Mouse (Mus musculus) brain, embryonic 14.5 days (tissue): ENCODE data around the gene Zdhhc11. TPM values are rescaled to one million over a fixed set of nuclear protein-coding genes. Genes with fewer than 3 reads are reported as not detected.
"Not testable (repeated sequence)": the region's sequence is repeated elsewhere in the genome, so short reads cannot be mapped to it uniquely, and the experiment has no call there.

ENCODE experiments used
- DNase-seq: peaks from one replicate; pipeline ENCODE4 v3.0.0-alpha.2; 2011; ENCODE audit warnings: low read depth
- CTCF ChIP-seq: fragments of 200-500 bp; IDR thresholded peaks from 2 replicates; pipeline ENCODE4 v1.5.1; 2012; ENCODE audit warnings: inconsistent platforms, mild to moderate bottlenecking, moderate library complexity, borderline replicate concordance; ENCODE audit not compliant: insufficient read depth, insufficient read length; ENCODE audit errors: extremely low read depth
- POLR2A ChIP-seq: fragments of 200-500 bp; IDR thresholded peaks from 2 replicates; pipeline ENCODE4 v1.6.1; 2012; ENCODE audit warnings: mild to moderate bottlenecking, inconsistent platforms, borderline replicate concordance; ENCODE audit not compliant: poor library complexity, insufficient read depth, insufficient read length, severe bottlenecking; ENCODE audit errors: extremely low read depth
- polyA plus RNA-seq: library from polyadenylated mRNA; depleted of rRNA; stranded (reverse); fragments of >200 nt; gene quantifications from 2 replicates; pipeline ENCODE4 v1.2.3, GENCODE M21; 2012

Zdhhc11 gene
- polyA plus RNA-seq, 1 experiment: 0.12 TPM

DNA sequence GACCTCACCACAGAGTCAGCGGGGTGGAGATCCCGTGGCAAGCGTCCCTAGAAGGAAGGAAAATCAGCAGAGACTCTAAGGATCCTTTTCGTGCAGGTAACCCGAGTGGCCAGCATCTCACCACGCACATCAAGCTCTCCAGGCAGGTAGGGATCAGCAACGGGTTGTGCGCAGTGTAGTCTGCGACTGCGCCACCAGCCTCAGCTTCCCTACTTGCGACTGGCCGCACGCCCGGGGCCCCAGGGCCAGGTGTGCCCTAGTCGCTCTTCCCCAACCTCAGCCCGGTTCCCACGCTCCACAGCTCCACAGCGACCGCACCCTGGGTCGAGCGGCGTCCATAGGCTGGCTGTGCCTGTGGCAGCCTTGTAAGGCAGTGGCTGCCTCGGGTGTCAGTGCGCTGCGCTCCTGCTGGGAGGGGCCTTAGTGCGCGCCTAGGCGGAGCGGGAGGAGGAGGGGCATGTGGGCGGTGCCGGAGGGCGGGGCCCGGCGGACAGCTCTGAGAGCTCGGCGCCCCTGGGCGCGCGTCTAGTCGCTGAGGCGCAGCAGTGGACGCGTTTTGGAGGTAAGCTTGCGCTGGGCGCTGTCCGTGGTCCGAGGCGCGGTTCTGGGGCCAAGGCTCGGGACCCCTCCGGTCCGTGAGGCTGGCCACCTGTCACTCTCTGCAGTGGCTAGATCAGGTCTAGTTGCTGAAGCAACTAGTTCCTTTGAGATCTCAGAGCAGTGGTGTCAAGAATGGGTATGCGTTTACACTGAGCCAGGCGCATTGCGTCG is 45.5 kb downstream of the Zdhhc11 start, which contains the start of gene Tppp:
Gene Tppp (plus strand): TSS at position 460 of the 771 bp plus-strand sequence.
- peak; percentile 49; the same call in 1 of the 2 replicates for TF ChIP-seq POLR2A
- no peak for TF ChIP-seq CTCF

DNA sequence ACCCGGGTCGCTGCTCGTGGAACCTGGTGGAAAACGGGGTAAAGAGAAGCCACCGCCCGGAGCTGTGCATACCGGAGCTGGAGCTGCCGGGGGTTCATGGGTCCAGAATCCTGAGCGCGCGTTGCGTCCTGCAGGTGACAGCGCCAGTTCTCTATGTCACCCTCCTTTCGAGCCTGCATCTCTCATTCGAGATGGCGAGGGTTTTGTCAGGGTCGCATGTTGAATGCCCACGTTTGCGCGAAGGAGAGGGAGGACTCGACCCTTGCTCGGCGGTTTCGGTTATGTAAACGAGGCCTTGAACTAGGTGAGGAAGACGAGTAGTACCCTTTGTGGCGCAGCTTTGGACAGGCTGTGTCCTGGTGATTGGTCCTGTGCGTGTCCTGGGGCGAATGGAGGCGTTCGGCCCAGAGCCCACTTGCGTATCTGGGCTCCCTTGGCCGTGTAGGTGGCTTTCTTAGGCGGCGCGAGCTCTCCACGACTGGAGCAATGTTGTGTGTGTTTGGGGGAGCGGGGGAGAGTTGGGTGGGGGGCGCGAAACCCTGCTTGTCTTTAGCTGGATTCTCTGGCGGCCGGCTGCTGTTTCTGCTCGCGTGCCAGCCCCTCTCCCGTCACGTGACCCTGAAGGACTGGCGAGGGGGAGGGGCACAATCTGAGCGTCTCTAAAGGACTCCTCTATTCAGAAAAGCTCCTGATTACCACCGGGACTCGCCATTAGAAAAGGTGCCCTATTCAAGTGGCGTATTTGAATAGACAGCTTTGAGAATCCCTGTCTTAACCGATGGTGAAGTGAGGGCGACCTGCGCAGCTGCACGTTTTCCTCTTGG is 46.4 kb downstream of the Zdhhc11 start:
- TF ChIP-seq POLR2A (0 out of 2 replicates have a peak, but pooled peaks have one; percentile 7), CTCF (no peak)
- DNase-seq: peak; percentile 92

More for the DNA sequence above, 45.5 kb downstream of the Zdhhc11 start, which contains the start of gene Tppp:
- DNase-seq: peak; percentile 94

DNA sequence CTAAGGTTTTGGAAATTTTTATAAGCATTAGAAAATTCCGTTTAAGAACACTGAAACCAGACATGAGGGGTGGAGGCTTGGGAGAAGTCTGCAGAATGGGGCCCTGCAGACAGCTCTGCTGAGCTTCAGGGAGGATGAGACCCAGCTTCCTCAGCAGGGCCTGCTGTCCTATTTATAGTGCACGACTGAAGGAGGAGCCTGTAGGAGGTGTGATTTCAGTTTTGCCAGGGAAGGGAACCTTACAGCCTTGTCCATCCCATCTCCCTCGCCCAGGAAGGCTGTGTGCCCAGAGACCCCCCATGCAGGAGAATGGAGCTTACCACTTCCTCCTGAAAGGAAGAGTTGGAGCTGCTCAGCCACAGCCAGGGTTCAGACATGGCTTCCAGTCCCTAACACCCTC is 47.0 kb downstream of the Zdhhc11 start:
- TF ChIP-seq CTCF (no peak), POLR2A (no peak)
- peak; percentile 53 for DNase-seq

DNA sequence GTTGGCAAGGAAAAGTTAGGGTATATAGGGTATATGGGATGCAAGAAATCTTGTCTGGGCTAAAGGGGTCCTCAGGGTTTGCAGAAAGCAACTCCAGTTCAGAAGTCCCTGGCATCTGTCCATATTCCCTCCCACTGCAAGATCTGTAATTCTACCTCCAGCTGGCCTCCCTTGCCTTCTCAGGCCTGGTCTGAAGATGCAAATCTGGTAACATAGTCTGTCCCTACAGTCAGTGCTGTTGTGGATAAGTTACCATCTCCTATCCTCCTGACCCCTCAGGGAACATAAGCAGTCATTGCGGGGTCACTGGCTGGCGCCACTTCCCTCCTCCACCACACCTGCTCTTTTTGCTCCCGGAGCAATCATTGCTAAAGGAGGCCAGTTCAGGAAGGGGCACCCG is 52.3 kb downstream of the Zdhhc11 start:
- TF ChIP-seq CTCF (no peak), POLR2A (no peak)
- DNase-seq: peak; percentile 24

DNA sequence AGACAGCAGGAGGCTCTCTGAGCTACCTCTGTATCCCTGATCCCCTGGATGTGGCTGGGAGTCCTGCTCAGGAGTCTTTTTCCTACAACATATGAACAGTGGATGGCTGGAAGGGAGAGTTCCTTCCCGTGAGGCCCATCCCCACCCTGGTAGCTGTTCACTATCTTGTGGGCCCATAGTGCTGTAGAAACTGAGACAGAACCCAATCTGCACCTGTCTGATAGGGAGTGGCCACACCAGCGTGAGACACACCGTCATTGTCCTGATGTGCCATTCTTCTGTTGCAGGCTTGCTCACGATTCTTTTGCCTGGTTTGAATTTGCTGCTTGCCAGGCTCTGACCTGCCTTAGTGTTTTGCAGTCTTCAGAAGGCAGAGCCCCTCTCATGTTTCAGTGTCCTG is 53.8 kb downstream of the Zdhhc11 start:
- TF ChIP-seq POLR2A (no peak), CTCF (no peak)
- DNase-seq: no peak

DNA sequence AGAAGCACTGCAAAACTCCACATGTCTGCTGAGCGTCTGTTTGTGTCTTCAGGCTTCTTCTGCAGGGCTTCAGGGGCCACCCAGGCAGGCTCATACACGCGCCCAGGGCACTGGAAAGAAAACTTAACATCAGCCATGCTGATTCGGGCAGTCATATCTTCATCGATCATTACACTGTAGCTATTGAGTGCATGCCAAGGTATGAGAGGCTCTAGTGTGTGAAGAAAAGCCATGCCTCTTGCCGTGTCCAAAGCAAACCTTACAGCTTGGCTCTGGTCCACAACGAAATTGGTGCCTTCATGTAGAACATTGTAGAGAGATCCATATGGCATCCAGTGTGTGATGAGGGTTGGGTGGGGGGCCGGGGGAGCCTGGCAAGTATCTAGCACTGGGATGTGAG is 55.4 kb downstream of the Zdhhc11 start:
- DNase-seq: not testable (repeated sequence)

DNA sequence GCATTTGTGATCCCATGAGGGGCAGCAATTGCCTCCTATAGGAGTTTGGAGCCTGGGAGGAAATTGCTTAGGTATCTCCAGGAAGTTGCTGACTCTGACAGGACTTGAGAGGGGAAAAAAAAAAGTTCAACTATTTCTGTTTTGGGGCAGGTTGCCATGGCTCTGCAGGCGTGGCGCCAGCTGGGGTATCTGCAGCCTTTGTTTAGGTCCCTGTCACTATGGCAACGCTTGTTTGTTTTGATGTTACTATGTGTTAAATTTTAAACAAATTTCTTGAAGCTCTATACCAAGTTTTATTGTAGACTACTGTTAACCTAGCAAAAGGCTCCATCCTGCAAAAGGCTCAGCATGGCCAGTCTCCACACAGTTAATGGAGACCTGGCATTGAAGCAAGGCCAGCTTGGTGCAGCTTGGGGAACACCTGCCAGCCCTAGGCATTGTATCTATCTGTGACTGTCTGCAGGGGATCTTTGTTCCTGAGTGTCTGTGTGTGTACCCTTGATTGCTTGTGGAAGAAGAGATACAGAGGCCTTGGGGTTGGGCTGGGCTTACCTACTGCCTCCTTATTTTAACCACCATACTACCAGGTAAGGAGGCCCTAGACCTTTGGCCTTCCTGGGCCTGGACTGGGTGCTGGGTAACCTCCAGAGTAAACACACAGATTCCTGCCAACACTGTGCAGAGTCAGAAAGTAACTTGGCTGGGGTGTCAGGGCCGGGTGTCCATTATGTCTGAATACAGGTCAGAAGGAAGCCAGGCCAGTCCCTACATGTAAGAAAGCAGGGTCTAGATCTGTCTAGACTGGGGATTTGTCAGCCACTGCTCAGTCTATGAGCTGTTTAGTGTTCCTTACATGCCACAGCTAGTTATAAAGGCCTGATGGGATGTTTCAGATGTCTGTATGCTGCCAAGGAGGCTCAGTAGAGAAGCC is 61.8 kb downstream of the Zdhhc11 start:
- peak; percentile 43 for DNase-seq
- no peak for TF ChIP-seq CTCF
- no peak for TF ChIP-seq POLR2A

DNA sequence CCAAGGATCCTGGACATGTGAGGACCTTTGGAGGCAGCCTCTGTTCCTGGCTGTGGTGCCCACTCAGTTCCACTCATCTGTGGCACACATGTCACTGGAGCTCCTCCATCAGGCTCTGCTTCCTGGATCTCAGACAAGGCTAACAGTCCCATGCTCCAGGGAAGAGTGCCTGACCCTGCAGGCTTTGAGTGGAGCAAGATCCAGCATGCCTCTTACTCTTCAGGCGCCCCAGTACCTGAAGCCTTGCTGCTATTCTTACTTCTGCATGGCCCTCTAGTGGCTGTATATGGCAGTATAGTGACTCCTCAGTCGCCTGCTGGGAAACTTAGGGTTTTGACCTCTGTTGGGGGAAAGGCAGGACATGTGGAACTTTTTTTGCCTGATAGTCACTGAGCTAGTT is 62.6 kb downstream of the Zdhhc11 start:
- TF ChIP-seq POLR2A (no peak), CTCF (peak; percentile 67; the same call in 1 of the 2 replicates)
- peak; percentile 61 for DNase-seq

DNA sequence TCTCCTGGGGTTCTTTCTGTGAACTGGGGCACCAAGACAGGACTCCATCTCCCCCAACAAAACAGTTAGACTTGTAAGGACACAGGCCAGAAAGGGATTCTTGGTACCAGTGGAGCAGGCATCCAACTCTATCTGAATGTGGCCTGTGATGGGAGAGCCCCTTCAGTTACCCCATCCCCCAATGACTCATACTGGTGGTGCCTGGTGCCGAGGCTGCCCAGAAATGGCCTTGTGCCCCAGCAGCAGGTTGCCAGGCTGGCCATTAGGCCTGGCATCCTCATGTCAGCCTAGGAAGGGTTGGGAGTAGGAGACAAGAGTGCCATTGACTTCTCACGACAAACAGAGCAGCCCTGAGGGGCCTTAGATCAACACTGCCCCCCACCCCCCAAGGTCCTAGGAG is 64.5 kb downstream of the Zdhhc11 start:
- no peak for DNase-seq
- TF ChIP-seq CTCF: no peak

DNA sequence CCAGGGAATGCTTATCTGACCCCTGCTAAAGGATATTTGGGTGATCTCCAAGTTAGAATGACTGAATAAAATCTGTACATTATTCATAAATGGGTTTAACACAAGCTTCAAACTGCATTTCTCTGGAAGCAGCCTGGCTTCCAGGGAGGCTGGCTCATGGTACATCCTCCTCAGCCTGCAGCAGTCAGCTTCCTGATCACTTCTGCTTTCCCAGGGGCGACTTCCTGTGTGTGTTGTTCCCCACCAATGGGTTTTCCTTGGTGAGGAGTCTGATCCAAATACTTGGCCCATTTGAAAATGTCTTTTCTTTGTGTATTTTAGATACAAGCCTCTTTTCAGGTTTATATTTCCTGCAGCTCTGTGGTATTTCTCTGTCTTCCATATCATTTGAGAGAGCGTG is 65.4 kb downstream of the Zdhhc11 start:
- TF ChIP-seq POLR2A (no peak), CTCF (no peak)
- DNase-seq: no peak

DNA sequence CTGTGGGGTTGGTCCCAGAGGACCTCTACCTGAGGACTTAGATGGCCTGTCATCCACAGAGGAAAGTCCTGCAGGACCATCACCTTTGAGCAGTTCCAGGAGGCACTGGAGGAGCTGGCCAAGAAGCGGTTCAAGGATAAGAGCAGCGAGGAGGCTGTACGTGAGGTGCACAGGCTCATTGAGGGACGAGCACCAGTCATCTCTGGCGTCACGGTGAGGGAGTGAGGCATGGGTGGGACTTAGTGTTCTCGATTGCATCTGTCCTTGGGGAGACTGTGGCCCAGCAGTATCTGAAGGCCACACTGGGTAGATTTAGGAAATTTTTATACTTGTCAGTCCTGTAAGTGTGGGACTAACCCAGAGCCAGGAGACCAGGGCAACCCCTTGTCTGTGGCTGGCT is 67.0 kb downstream of the Zdhhc11 start:
- TF ChIP-seq POLR2A (no peak), CTCF (no peak)
- no peak for DNase-seq
